Mouse (Mus musculus) olfactory bulb, adult 2 months (tissue): ENCODE data around the gene Gpr143.

Source experiments
- CTCF ChIP-seq: fragments of 200-500 bp; IDR thresholded peaks from 2 replicates; pipeline ENCODE4 v1.5.1; 2012; ENCODE audit warnings: low read depth, mild to moderate bottlenecking, low read length, moderate library complexity; ENCODE audit not compliant: insufficient read depth
- POLR2A ChIP-seq: fragments of 200-500 bp; IDR thresholded peaks from 2 replicates; pipeline ENCODE4 v1.6.1; 2012; ENCODE audit warnings: mild to moderate bottlenecking, low read depth, low read length, moderate library complexity; ENCODE audit not compliant: insufficient read depth

GRCm38 (mm10) chrX:152762437-152762836, 19.3 kb upstream of the Gpr143 start:
- no peak for TF ChIP-seq POLR2A
- no peak for TF ChIP-seq CTCF
